Mouse (Mus musculus): ENCODE measurements around the gene Wrnip1.

GRCm38 (mm10) chr13:32850156-32850555 lies 48.3 kb downstream of the Wrnip1 start:
- TF ChIP-seq CTCF (IDR thresholded peaks at IDR 0.05; ENCODE audit: insufficient read depth, low read length) (no peak), POLR2A (IDR thresholded peaks at IDR 0.05; ENCODE audit: borderline replicate concordance, extremely low read depth, low read depth, low read length) (no peak)
